Mouse (Mus musculus): ENCODE measurements at regions not wholly inside any gene's neighbourhood (a gene's known extent, or its start where the extent isn't known, plus 50 kb on each side); places are given as distances from the start of the nearest gene placed in this dataset.
A peak's percentile ranks its signal among the peaks of the same experiment; 100 is the strongest.

DNA sequence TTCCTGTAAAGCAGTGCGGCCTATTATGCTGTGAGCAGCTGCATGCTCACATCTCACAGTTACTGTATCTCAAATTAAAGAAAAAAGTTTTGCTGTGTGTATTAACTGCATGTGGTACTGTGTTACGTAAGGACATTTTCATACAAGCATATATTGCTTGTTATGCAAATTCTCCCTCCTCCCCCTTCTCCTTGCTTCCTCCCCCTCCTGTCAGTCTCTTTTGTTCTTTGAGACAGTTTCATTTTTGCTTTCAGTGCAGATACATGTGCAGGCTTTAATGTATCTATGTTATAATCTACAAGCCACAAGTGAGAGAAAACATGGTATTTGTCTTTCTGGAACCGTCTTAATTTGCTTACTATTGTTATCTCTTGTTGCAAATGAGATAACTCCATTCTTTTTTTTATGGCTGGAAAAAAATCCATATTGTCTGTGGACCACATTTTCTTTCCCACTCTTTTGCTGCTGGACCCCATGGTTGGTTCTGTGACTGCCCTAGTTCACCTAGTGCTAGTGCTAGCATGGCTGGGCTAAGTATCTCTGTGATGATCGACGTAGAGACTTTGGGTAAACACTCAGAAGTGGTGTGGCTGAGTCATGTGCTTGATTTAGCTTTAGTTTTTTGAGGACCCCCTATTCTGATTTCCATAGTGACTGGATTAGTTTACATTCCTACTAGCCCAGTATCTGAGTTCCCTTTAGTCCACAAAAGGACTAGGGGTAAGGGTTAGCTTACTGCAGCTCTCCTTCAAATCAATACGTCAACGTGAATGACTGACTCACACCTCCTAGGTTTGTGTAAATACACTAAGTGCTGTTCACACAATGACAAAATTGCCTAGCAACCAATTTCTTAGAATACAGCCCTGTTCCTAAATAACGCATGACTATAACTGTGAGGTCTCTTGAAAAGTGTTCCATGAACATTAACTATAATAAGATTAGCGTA, 158.1 kb downstream of the Icos start:
- no peak for DNase-seq (ENCODE audit: low spot score in 2 of 2)

DNA sequence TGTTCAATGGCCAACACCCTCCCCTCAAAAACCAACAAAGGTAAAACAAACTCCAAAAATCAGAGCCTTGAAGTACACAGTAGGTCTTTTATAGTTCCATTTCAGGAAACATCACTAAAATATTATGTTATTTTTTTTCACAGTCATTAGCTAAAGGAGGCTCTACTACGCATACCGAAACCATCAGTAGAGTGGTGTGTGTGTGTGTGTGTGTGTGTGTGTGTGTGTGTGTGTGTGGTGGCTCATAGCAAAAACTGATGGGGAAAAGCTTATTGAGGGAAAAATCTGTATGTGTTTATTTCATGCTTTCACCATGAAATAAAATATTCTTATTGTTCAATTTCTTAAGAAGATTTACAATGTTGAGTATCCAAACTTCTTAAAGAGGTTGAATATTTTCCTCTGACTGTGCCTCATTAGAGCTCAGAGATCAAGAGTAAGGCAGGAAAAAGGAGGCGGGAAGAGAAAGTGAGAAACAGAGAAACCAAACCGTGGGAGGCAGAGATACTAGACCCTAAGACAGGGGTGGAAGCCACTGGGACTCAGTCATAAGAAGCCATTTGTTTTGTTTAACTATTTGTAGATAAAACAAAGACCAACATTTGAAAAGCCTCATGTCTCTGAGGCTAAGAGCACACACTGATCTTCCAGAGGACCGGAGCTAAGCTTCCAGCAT, 159.6 kb downstream of the Icos start:
- DNase-seq (ENCODE audit: low spot score in 2 of 2) = no peak

GRCm38 (mm10) chr1:61137954-61138353, 160.2 kb downstream of the Icos start:
- no peak for DNase-seq (ENCODE audit: low spot score in 2 of 2)

GRCm38 (mm10) chr1:61139291-61139983, 161.7 kb downstream of the Icos start:
- DNase-seq (ENCODE audit: low spot score in 2 of 2) = peak; percentile 31 to 38

- no peak for DNase-seq (ENCODE audit: low spot score in 2 of 2)
Observed at GRCm38 (mm10) chr1:61139984-61140648, 162.4 kb downstream of the Icos start.

GRCm38 (mm10) chr1:61140870-61141591, 163.3 kb downstream of the Icos start:
- no peak for DNase-seq (ENCODE audit: low spot score in 2 of 2)

DNA sequence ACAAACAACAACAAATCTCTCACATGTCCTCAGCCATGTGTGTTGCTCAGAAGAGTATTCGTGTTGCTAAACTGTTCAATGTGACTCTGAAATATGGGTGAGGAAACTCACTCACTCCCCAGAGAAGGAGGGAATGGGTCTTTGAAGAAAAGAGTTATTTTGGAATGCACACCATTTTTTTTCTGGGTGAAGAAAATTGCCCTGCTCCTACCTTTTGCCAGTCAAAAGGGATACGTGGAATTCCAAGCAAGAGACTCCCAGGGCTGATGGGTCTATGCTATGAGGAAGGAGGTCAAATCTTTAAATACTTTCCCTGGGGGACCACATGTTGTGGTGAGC, 163.8 kb downstream of the Icos start:
- no peak for DNase-seq (ENCODE audit: low spot score in 2 of 2)

GRCm38 (mm10) chr1:61141952-61142351, 164.2 kb downstream of the Icos start:
- no peak for DNase-seq (ENCODE audit: low spot score in 2 of 2)

GRCm38 (mm10) chr1:61143030-61143753, 165.5 kb downstream of the Icos start:
- DNase-seq (ENCODE audit: low spot score in 2 of 2) = no peak

- no peak for DNase-seq (ENCODE audit: low spot score in 2 of 2)
Observed at GRCm38 (mm10) chr1:61143754-61144066, 166.0 kb downstream of the Icos start.

- no peak for DNase-seq (ENCODE audit: low spot score in 2 of 2)
Observed at GRCm38 (mm10) chr1:61145013-61145412, 167.3 kb downstream of the Icos start.

DNA sequence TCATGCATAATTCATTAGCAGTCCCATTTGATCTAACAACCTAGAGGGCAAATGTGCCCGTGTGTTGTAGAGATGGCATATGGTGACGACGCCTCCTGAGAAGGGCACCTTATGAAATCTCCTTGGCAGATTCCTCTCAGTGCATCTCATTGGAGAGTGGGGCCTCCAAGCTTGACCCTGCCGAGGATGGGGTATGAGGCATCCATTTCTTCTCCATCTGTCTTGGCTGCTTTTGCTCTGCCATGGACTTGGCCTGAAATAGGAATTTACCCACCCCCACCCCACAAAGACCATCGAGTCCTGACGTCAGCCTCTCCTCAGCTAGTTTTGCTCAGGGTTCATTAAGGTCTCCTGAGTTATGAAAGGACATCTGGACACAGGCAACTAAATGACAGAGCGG, 167.8 kb downstream of the Icos start:
- no peak for DNase-seq (ENCODE audit: low spot score in 2 of 2)

GRCm38 (mm10) chr1:61146222-61146723, 168.5 kb downstream of the Icos start:
- DNase-seq (ENCODE audit: low spot score in 2 of 2) = no peak

DNA sequence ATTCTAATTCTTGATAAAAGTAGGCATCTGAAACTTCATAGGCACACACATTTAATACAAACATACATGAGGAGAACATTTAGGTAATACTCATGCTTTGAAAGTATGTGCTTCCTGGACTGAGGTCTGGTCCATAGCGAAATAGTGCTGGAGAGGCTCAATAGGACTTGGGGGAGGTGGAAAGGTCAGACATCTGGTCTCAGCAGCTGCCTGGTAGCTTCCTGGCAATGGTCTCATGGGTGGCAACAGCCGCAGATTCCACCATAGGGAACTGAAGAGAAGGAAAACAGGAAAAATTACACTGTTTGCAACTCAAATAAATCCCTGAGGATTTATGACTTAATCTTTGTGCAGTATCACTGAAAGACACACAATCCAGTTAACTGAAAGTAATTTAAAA, 174.0 kb downstream of the Icos start:
- DNase-seq (ENCODE audit: low spot score in 2 of 2) = no peak

DNA sequence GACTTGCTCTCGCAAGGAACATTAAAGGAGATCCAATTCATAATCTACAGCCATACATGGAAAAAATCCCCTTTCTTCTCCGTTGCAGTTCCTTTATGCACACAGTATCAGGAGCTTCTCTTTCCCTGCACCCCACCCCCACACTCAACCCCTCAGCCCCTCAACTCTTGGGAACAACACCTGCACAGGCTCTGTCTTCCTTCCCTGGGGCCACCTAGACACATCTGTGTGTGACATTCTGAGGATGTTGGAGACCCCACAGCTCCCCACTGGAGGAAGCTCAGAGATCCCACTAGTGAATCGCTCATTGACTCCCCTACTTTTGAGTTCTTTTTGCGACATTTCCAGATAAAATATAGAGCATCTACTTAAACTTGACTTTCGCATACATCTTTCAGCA, 174.4 kb downstream of the Icos start:
- DNase-seq (ENCODE audit: low spot score in 2 of 2) = no peak

- DNase-seq (ENCODE audit: low spot score in 2 of 2) = peak in 1 of 2 experiments; percentile 39
Observed at GRCm38 (mm10) chr1:61154216-61154615, 176.5 kb downstream of the Icos start.

GRCm38 (mm10) chr1:61157271-61157670, 179.5 kb downstream of the Icos start:
- no peak for DNase-seq (ENCODE audit: low spot score in 2 of 2)

DNA sequence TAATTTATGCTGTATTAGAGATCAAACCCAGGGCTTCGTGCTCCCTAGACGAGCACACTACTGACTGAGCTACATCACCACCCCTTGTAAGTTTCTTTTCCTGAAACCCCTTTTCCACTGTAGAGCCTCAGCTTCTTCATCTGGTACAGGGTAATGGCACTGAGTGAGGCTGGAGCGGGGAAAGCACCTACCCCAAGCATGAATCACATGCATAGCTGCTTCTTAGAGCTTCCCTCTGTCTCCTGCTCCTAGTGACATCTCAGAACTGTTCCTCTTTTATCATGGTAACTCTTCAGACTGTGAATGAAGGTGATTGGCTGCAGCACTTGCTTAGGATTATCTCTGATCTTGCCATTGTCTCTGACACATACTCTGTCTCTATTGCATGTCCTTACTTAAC, 182.8 kb downstream of the Icos start:
- no peak for DNase-seq (ENCODE audit: low spot score in 2 of 2)

- DNase-seq (ENCODE audit: low spot score in 2 of 2) = no peak
Observed at GRCm38 (mm10) chr1:61164271-61164670, 186.5 kb downstream of the Icos start.

GRCm38 (mm10) chr1:61171941-61172340, 194.2 kb downstream of the Icos start:
- no peak for DNase-seq (ENCODE audit: low spot score in 2 of 2)

DNA sequence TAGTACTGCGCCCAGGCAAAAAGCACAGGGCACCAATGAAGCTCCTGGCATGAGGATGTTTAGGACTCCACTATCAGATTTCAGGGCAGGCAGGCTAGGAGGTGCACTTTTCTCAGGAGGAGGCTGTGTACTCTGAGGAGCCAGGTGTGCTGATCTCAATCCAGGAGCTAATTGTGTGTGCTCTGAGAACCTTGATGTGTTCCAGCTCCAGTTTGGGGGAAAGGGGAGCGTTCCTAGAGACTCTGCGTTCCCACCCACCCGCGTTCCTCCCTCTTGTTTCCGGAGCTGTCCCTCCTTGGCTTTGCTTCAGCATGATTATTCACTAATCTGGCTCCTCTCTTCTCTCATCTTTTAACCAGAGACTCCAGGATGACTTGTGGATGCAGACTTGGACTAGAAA, 195.2 kb downstream of the Icos start:
- DNase-seq (ENCODE audit: low spot score in 2 of 2) = no peak
